Mouse (Mus musculus) forebrain, embryonic 13.5 days (tissue): Measurements from ENCODE around the gene Ret. TPM values are rescaled to one million over a fixed set of nuclear protein-coding genes. Genes with fewer than 3 reads are reported as not detected.
A peak's percentile ranks its signal among the peaks of the same experiment; 100 is the strongest.

Source experiments
- ATAC-seq: fragments of 200-750 bp; cut with Nextera tagmentation; 2 replicates; pipeline ENCODE4 v1.8.0; 2017
- H3K27ac ChIP-seq: fragments of 300-500 bp; sonication (generic); 2 replicates; pipeline ENCODE4 v1.5.1; 2015; ENCODE audit warnings: inconsistent platforms, mild to moderate bottlenecking, moderate library complexity
- H3K27me3 ChIP-seq: fragments of 300-500 bp; sonication (generic); 2 replicates; pipeline ENCODE4 v1.6.1; 2015; ENCODE audit warnings: mild to moderate bottlenecking, inconsistent platforms
- H3K36me3 ChIP-seq: fragments of 300-500 bp; sonication (generic); 2 replicates; pipeline ENCODE4 v1.6.1; 2015; ENCODE audit warnings: mild to moderate bottlenecking, inconsistent platforms; ENCODE audit not compliant: poor library complexity, severe bottlenecking
- H3K4me1 ChIP-seq: fragments of 300-500 bp; sonication (generic); 2 replicates; pipeline ENCODE4 v1.6.1; 2015; ENCODE audit warnings: inconsistent platforms
- H3K4me2 ChIP-seq: fragments of 300-500 bp; sonication (generic); 2 replicates; pipeline ENCODE4 v1.6.1; 2015; ENCODE audit warnings: inconsistent platforms, mild to moderate bottlenecking, moderate library complexity
- H3K4me3 ChIP-seq: fragments of 300-500 bp; sonication (generic); 2 replicates; pipeline ENCODE4 v1.5.1; 2015; ENCODE audit warnings: mild to moderate bottlenecking, inconsistent platforms
- H3K9ac ChIP-seq: fragments of 300-500 bp; sonication (generic); 2 replicates; pipeline ENCODE4 v1.6.1; 2015; ENCODE audit warnings: mild to moderate bottlenecking, inconsistent platforms
- H3K9me3 ChIP-seq: fragments of 300-500 bp; sonication (generic); replicated peaks from 2 replicates; pipeline ENCODE4 v1.6.1; 2016; ENCODE audit warnings: inconsistent platforms
- WGBS: fragments of 180-500 bp; shearing (Covaris S2); methylation state at CpG from one replicate; pipeline ENCODE4 v1.1.7; 2015; 5-methylcytosine and 5-hydroxymethylcytosine counted together
- polyA plus RNA-seq: library from polyadenylated mRNA; unstranded; fragments of >200 nt; fragmentation: Nextera tagmentation; extraction: Ambion mirVana; gene quantifications from 2 replicates; pipeline ENCODE4 v1.2.1, GENCODE M21; 2015

Ret gene
- polyA plus RNA-seq, 1 experiment from 2014 or later, result 0.65 TPM

DNA sequence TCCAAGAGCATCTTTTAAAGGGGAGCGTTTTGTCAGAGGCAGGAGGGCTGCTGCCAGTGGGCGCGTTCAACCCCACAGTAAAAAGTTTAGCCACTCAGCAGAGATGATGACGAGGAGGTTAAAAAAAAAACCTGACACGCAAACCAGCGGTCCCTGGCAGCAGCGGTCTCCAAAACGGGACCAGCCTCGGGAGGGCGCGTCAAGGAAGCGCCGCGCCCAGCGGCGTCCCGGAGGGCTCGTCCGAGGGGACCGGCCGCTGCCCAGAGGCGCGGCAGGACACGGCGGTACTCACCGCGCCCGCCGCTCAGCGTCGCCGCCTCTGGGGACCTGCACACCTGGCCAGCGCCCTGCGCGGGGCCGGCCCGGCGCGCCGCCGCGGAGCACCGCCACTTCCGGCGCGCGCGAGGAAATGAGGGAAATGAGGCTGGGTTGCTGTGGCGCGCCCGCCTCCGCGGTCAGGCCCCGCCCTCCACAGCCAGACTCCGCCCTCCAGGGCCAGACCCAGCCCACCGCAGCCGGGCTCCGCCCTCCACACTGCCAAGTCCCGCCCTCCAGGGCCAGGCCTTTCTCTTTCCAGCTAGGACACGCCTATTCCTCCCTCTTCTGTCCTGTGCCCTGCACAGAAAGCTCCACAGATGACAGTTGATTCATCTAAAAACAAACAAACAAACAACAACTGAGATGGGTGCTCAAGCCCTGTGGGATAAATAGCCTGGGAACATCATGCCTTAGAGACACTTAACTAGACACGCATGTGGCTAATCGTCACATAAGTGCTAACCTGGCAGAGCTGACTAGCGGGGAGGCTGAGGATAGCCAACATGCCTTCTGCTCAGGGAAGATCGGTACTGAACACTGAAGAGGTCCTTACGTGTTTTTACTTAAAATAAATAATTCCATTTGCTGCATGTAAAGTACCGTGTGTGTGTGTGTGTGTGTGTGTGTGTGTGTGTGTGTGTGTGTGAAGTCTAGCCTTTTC, 58.5 kb downstream of the Ret start, which contains the start of gene Csgalnact2:
Csgalnact2 (minus strand) TSS at position 410 of the 979 bp plus-strand sequence.
- WGBS, result 9% methylated on average over 45 of the region's 66 CpGs
- no peaks in the 10 kb centered on the region for H3K9me3 ChIP-seq
- peak within 1 kb of the TSS; percentile 69 for H3K4me3 ChIP-seq
- peak; percentile 99 for ATAC-seq
- H3K9ac ChIP-seq, result peak within 1 kb of the TSS; percentile 83
- H3K4me1 ChIP-seq, result peaks cover 6% of the 10 kb centered on the region
- peak within 1 kb of the TSS; percentile 54; the same call in 1 of the 2 replicates for H3K27ac ChIP-seq
- no peaks in the 10 kb centered on the region for H3K27me3 ChIP-seq
- H3K36me3 ChIP-seq, result no peaks in the 10 kb centered on the region
- peak within 1 kb of the TSS; percentile 63 for H3K4me2 ChIP-seq

DNA sequence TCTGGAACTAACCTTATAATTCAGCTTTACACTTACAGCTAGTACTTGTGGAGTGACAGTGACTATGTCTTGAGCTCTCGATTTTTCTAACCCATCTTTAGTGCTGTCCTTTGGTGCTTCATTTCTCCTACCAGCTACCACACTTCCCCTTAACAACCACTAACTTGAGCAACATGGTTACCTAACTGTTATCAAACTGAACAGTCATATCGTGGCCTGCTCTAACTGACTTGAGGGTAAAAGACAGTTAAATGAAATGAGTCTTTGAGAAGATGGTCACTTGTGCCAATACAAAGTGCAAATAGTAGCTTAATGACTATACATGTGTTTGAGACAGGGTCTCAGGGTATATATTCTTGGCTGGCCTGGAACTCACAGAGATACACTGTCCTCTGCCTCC, 60.4 kb downstream of the Ret start:
- Histone ChIP-seq H3K4me1 (peaks cover 6% of the 10 kb centered on the region), H3K4me3 (no peak overlapping the region), H3K27ac (no peak overlapping the region), H3K9ac (no peak overlapping the region), H3K27me3 (no peaks in the 10 kb centered on the region), H3K36me3 (no peaks in the 10 kb centered on the region), H3K9me3 (no peaks in the 10 kb centered on the region), H3K4me2 (no peak overlapping the region)
- WGBS, result 87% methylated on average over 2 of the region's 2 CpGs
- no peak for ATAC-seq

DNA sequence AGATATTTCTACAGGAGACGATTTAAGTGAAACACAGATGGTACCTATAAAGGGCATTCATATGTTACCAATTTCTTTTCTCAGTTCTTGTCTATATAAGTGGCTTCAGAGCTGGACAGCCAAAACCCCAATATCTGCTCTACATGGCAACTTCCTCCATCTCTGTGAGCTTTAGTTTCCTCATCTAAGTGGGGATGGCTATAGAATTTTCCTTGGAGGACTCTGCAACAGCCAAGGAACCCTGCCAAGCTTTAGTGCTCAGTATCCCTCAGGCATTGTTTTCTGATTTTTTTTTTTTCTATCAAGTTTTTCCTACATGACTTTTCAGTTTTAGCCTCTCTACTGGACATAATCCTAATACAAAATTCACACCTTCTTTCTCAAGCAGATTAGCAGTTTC, 63.1 kb downstream of the Ret start:
- ATAC-seq, result no peak
- Histone ChIP-seq H3K36me3 (no peaks in the 10 kb centered on the region), H3K4me3 (no peak overlapping the region), H3K27ac (no peak overlapping the region), H3K9ac (no peak overlapping the region), H3K4me1 (peaks cover 6% of the 10 kb centered on the region), H3K9me3 (no peaks in the 10 kb centered on the region), H3K27me3 (no peaks in the 10 kb centered on the region), H3K4me2 (no peak overlapping the region)
- 80% methylated on average over 1 of the region's 1 CpGs for WGBS

DNA sequence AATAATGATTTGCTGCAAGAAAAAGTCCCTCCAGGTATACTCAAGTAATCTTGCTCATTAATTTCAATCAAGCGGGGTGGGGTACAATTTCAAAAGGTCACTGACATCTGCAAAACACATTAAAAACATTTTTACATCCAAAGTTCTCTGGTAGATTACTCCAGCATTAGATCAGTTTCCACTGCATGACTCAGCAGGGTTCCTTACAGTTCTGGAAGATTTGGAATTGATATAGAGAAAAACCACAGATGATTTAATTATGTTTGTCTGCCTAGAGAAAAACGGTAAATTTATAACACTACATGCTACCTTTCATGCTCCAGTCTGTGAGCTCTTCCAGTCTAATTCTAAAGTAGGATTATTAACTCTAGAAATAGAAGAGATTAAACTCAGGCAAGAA, 67.5 kb downstream of the Ret start:
- Histone ChIP-seq H3K27ac (no peak overlapping the region), H3K27me3 (no peaks in the 10 kb centered on the region), H3K9me3 (no peaks in the 10 kb centered on the region), H3K4me2 (no peak overlapping the region), H3K36me3 (0 out of 2 replicates have a peak, but pooled peaks cover 2% of the 10 kb centered on the region), H3K4me3 (no peak overlapping the region), H3K9ac (no peak overlapping the region), H3K4me1 (no peaks in the 10 kb centered on the region)
- ATAC-seq, result no peak
- WGBS, result 69% methylated on average over 2 of the region's 2 CpGs

DNA sequence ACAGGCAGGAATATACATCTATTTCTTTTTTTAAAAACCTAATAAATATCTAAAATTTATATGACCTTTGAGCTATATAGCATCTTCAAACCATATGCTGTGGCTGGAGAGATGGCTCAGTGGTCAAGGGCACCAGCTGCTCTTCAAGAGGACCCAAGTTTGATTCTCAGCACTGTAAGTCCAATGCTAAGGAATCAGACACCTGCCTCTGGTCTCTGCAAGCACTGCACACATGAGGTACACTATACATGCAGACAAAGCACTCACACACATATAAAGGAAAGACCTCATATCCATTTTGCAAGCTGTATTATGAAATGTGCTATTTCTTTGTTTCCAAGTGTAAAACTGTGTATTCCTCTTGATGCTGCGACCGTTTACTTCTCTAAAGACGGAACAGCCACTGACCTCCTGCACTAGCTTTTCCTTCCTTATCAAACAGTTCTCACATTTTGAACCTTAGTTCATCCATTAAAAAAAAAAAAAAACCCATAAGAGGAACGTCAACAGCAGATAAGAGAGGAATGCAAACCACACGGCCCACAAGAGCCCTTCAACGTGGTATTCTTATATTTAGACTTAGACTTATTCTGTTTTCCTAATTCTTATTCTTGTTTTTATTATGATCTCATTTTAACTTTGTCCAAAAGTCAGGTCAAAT, 69.6 kb downstream of the Ret start:
- Histone ChIP-seq H3K9ac (no peak overlapping the region), H3K4me3 (no peak overlapping the region), H3K36me3 (peaks cover 9% of the 10 kb centered on the region), H3K4me1 (no peaks in the 10 kb centered on the region), H3K9me3 (no peaks in the 10 kb centered on the region), H3K27ac (no peak overlapping the region), H3K27me3 (no peaks in the 10 kb centered on the region), H3K4me2 (no peak overlapping the region)
- 89% methylated on average over 6 of the region's 6 CpGs for WGBS
- no peak for ATAC-seq

DNA sequence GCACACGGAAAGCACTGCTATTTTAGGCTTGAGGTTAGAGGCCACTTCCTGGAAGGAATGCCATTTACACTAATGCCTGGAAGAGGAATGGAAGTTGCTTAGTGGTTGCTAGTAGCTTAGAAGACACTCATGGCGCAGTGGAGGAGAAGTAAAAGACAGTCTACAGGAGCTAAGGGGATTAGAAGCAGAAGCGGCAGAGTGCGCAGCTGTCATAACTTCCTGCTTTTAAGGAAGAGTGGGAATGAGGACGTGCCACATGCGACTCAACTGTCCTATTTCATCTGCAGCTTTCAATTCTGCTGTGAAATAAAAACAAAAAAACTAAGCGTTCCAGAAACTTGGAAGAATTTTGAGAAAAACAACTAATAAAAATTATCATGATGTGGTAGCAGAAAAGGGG, 70.3 kb downstream of the Ret start:
- Histone ChIP-seq H3K27ac (no peak overlapping the region), H3K9me3 (no peaks in the 10 kb centered on the region), H3K4me2 (no peak overlapping the region), H3K36me3 (peaks cover 15% of the 10 kb centered on the region), H3K4me1 (no peaks in the 10 kb centered on the region), H3K9ac (no peak overlapping the region), H3K4me3 (no peak overlapping the region), H3K27me3 (no peaks in the 10 kb centered on the region)
- WGBS, result 89% methylated on average over 7 of the region's 7 CpGs
- no peak for ATAC-seq

DNA sequence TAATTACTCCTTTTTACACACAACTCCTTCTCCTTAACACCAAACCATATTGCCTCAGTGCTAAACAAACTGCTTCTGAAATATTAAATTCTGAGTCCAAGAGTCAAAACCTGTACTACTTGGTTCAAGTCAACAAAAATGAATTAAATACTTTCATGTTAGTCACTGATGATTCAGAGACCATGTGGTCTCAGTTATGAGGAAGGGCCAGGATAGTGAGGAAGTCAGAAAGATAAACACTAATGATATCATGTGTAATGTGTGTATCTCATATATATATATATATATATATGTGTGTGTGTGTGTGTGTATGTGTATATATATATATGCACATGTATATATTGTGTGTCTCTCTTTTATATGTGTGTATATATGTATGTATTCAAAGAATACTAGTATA, 70.9 kb downstream of the Ret start:
- no peak overlapping the region for H3K27ac ChIP-seq
- no peak overlapping the region for H3K4me2 ChIP-seq
- H3K9me3 ChIP-seq, result no peaks in the 10 kb centered on the region
- H3K27me3 ChIP-seq, result no peaks in the 10 kb centered on the region
- no peak overlapping the region for H3K4me3 ChIP-seq
- no peak for ATAC-seq
- H3K4me1 ChIP-seq, result no peaks in the 10 kb centered on the region
- H3K9ac ChIP-seq, result no peak overlapping the region
- peaks cover 22% of the 10 kb centered on the region for H3K36me3 ChIP-seq

DNA sequence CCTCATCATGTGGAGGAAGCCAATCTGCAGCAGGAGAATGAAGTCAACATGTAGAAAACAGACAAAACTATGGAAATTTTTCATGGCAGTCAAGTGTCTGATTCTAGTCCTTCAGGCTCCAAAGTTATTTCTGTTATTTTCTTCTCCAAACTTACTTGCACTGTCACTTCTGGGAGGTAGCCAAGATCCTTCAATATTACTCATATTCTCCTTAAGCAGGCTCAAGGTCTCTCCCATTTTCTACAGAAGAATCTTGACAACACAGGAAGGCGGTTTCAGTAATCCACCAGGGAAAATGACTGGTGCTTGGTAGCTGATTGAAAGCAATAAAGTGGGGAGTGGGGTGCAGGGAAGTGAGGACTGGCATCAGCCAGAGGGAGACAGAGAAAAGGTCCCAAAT, 74.8 kb downstream of the Ret start:
- peaks cover 22% of the 10 kb centered on the region for H3K36me3 ChIP-seq
- no peak for ATAC-seq
- H3K9me3 ChIP-seq, result no peaks in the 10 kb centered on the region
- H3K4me1 ChIP-seq, result no peaks in the 10 kb centered on the region
- H3K4me2 ChIP-seq, result no peak overlapping the region
- 86% methylated on average over 1 of the region's 1 CpGs for WGBS
- no peak overlapping the region for H3K27ac ChIP-seq
- no peak overlapping the region for H3K4me3 ChIP-seq
- H3K27me3 ChIP-seq, result no peaks in the 10 kb centered on the region
- no peak overlapping the region for H3K9ac ChIP-seq

DNA sequence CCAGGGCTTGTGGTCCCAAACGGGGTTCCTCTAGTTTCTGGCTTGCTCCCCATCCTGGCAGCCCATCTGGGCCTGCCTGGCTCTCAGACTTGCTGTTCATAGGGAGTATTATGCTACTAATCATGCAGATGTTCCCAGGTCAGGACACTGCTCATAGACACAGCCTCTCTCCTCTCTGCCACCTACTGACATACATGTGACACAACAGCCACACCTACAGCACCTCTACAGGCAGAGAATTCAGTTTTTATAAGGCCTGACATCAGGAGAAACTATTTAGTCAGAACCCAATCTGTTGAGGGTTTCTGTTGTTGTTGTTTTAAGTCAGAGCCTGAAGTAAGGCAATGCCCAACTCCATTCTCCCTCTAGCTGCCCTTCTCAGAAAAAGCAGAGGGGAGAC, 85.7 kb downstream of the Ret start:
- no peaks in the 10 kb centered on the region for H3K4me1 ChIP-seq
- no peak overlapping the region for H3K9ac ChIP-seq
- no peak for ATAC-seq
- no peak overlapping the region for H3K4me2 ChIP-seq
- H3K9me3 ChIP-seq, result no peaks in the 10 kb centered on the region
- H3K27me3 ChIP-seq, result no peaks in the 10 kb centered on the region
- no peak overlapping the region for H3K4me3 ChIP-seq
- H3K27ac ChIP-seq, result no peak overlapping the region
- peaks cover 4% of the 10 kb centered on the region; the same call in 1 of the 2 replicates for H3K36me3 ChIP-seq
- WGBS, result 84% methylated on average over 1 of the region's 1 CpGs

Other genes with a start within 250 kb of the Ret start
- 0.57 and 1.5 TPM in 2 replicates for gene Rasgef1a, start 186.3 kb downstream of the Ret start, polyA plus RNA-seq
- gene Csgalnact2, start 58.6 kb downstream of the Ret start, polyA plus RNA-seq, result 7.5 and 8.3 TPM in 2 replicates
- 27.4 and 31.0 TPM in 2 replicates for gene Bms1, start 221.8 kb upstream of the Ret start, polyA plus RNA-seq